Comparison of ENCODE assay signal across 8 mouse cellular contexts in genomic region chr4:119295134-119295453, GRCm38 (mm10). TPM values are rescaled to one million over a fixed set of nuclear protein-coding genes. Genes with fewer than 3 reads are reported as not detected.
DNase-seq lines count a peak whose midpoint lies in the region; ATAC-seq lines count a peak whose summit lies in the region.

No protein-coding gene starts in this region.

- peaks cover 13% of the 10 kb centered on the region; the same call in 1 of the 2 replicates for H3K36me3 ChIP-seq in kidney, embryonic 15.5 days
- peaks cover 10% of the 10 kb centered on the region for H3K36me3 ChIP-seq in hindbrain, embryonic 14.5 days (replicated peaks; ENCODE audit: control insufficient read depth, insufficient read depth)
- no peaks in the 10 kb centered on the region for H3K36me3 ChIP-seq in midbrain, embryonic 16.5 days (ENCODE audit: control insufficient read depth, insufficient read depth, low read length)

- WGBS in kidney, embryonic 15.5 days: 5% methylated on average over 6 of the region's 6 CpGs
- 6% methylated on average over 6 of the region's 6 CpGs for WGBS in hindbrain, embryonic 14.5 days
- 8% methylated on average over 6 of the region's 6 CpGs for WGBS in midbrain, embryonic 16.5 days

- peak overlapping the region; percentile 86 for H3K9ac ChIP-seq in kidney, embryonic 15.5 days
- H3K9ac ChIP-seq in hindbrain, embryonic 14.5 days: peak overlapping the region; percentile 87
- peak overlapping the region; percentile 89 for H3K9ac ChIP-seq in midbrain, embryonic 16.5 days (ENCODE audit: low read depth, low read length)

- H3K27ac ChIP-seq in kidney, embryonic 15.5 days: peak overlapping the region; percentile 96
- no peak overlapping the region for H3K27ac ChIP-seq in brown adipose tissue, adult 24 weeks (replicated peaks; ENCODE audit: low read depth, low read length)
- peak overlapping the region; percentile 88 for H3K27ac ChIP-seq in hindbrain, embryonic 14.5 days
- peak overlapping the region; percentile 97 for H3K27ac ChIP-seq in midbrain, embryonic 16.5 days (ENCODE audit: low read length)

- no peaks in the 10 kb centered on the region for H3K9me3 ChIP-seq in kidney, embryonic 15.5 days (replicated peaks)
- H3K9me3 ChIP-seq in hindbrain, embryonic 14.5 days (ENCODE audit: control insufficient read depth, low read length): no peaks in the 10 kb centered on the region
- H3K9me3 ChIP-seq in midbrain, embryonic 16.5 days (replicated peaks; ENCODE audit: control insufficient read depth, low read length, poor library complexity, severe bottlenecking): no peaks in the 10 kb centered on the region

- no peaks in the 10 kb centered on the region for H3K27me3 ChIP-seq in kidney, embryonic 15.5 days
- no peaks in the 10 kb centered on the region for H3K27me3 ChIP-seq in hindbrain, embryonic 14.5 days (ENCODE audit: control insufficient read depth, insufficient read depth, low read length)
- no peaks in the 10 kb centered on the region for H3K27me3 ChIP-seq in midbrain, embryonic 16.5 days (ENCODE audit: control insufficient read depth, insufficient read depth, low read depth, low read length)

- H3K4me1 ChIP-seq in kidney, embryonic 15.5 days: peaks cover 28% of the 10 kb centered on the region
- peaks cover 9% of the 10 kb centered on the region for H3K4me1 ChIP-seq in brown adipose tissue, adult 24 weeks (ENCODE audit: control insufficient read depth, insufficient read depth, insufficient read length, low read length)
- peaks cover 27% of the 10 kb centered on the region for H3K4me1 ChIP-seq in hindbrain, embryonic 14.5 days (replicated peaks; ENCODE audit: control insufficient read depth, insufficient read depth, low read length)
- H3K4me1 ChIP-seq in midbrain, embryonic 16.5 days (ENCODE audit: control insufficient read depth, insufficient read depth, low read length): peaks cover 32% of the 10 kb centered on the region

- no peak for ATAC-seq in kidney, embryonic 15.5 days (replicated peaks; ENCODE audit: low FRiP score)
- no peak for ATAC-seq in hindbrain, embryonic 14.5 days (ENCODE audit: low FRiP score)
- ATAC-seq in midbrain, embryonic 16.5 days: no peak

- H3K4me2 ChIP-seq in kidney, embryonic 15.5 days: peak overlapping the region; percentile 72
- peak overlapping the region; percentile 54 for H3K4me2 ChIP-seq in hindbrain, embryonic 14.5 days (replicated peaks)
- peak overlapping the region; percentile 89 for H3K4me2 ChIP-seq in midbrain, embryonic 16.5 days (ENCODE audit: low read length)

- peak overlapping the region; percentile 58 for H3K4me3 ChIP-seq in kidney, embryonic 15.5 days (replicated peaks)
- peak overlapping the region; percentile 72 for H3K4me3 ChIP-seq in brown adipose tissue, adult 24 weeks (ENCODE audit: insufficient read depth, low read depth, low read length)
- peak overlapping the region; percentile 95 for H3K4me3 ChIP-seq in hindbrain, embryonic 14.5 days (replicated peaks; ENCODE audit: low read length)
- peak overlapping the region; percentile 93 for H3K4me3 ChIP-seq in midbrain, embryonic 16.5 days (ENCODE audit: low read depth, low read length)

- no peak for DNase-seq in kidney, adult 18-20 months
- DNase-seq in hindbrain, embryonic 14.5 days (ENCODE audit: low spot score): no peak
- no peak for DNase-seq in adrenal gland, adult 18-20 months (ENCODE audit: low spot score in 2 of 2)
- DNase-seq in urinary bladder, postnatal 36 days (ENCODE audit: low spot score in 2 of 2): no peak
- no peak for DNase-seq in right cerebral cortex, adult 18-20 months

RNA-seq across cellular contexts. Expression of gene Ybx1, which starts 0.7 kb away (rescaled TPM):
- polyA plus RNA-seq in kidney, embryonic 15.5 days (2015; fragmentation: Nextera tagmentation; extraction: Ambion mirVana): 680 and 703 TPM in 2 replicates
- polyA plus RNA-seq in brown adipose tissue, adult 24 weeks (2012; ENCODE audit: insufficient read depth, insufficient read length, missing spikeins): 573 and 1,023 TPM in 2 replicates
- polyA plus RNA-seq in hindbrain, embryonic 14.5 days (2014; fragmentation: Nextera tagmentation; extraction: Ambion mirVana): 1,089 and 1,212 TPM in 2 replicates
- 716 and 727 TPM in 2 replicates for polyA plus RNA-seq in midbrain, embryonic 16.5 days (2015; fragmentation: Nextera tagmentation; extraction: Ambion mirVana)
- total RNA-seq in adrenal gland, adult 18-20 months (2021): 100 to 1,000 TPM; 714 to 717 TPM

RNA-seq across cellular contexts. Expression of gene Ppih, which starts 25.3 kb away (rescaled TPM):
- polyA plus RNA-seq in kidney, embryonic 15.5 days (2015; fragmentation: Nextera tagmentation; extraction: Ambion mirVana): 102 and 115 TPM in 2 replicates
- polyA plus RNA-seq in brown adipose tissue, adult 24 weeks (2012; ENCODE audit: insufficient read depth, insufficient read length, missing spikeins): 15.4 and 17.0 TPM in 2 replicates
- polyA plus RNA-seq in hindbrain, embryonic 14.5 days (2014; fragmentation: Nextera tagmentation; extraction: Ambion mirVana): 46.9 and 50.1 TPM in 2 replicates
- 36.4 and 42.9 TPM in 2 replicates for polyA plus RNA-seq in midbrain, embryonic 16.5 days (2015; fragmentation: Nextera tagmentation; extraction: Ambion mirVana)
- total RNA-seq in adrenal gland, adult 18-20 months (2021): 10 to 100 TPM; 16.7 to 17.6 TPM

RNA-seq across cellular contexts. Expression of gene Cldn19, which starts 39.9 kb away (rescaled TPM):
- polyA plus RNA-seq in kidney, embryonic 15.5 days (2015; fragmentation: Nextera tagmentation; extraction: Ambion mirVana): 13.3 TPM in 2 replicates
- 0.46 TPM in 1 of 2 replicates, not detected in the other for polyA plus RNA-seq in brown adipose tissue, adult 24 weeks (2012; ENCODE audit: insufficient read depth, insufficient read length, missing spikeins)
- 1.1 and 1.4 TPM in 2 replicates for polyA plus RNA-seq in hindbrain, embryonic 14.5 days (2014; fragmentation: Nextera tagmentation; extraction: Ambion mirVana)
- 0.63 and 1.6 TPM in 2 replicates for polyA plus RNA-seq in midbrain, embryonic 16.5 days (2015; fragmentation: Nextera tagmentation; extraction: Ambion mirVana)
- under 1 TPM in 1 of 2 experiments, not detected in 1; 0.06 TPM for total RNA-seq in adrenal gland, adult 18-20 months (2021)
